Mouse (Mus musculus) hindbrain, embryonic 15.5 days (tissue): ENCODE results near the gene Eng. TPM values are rescaled to one million over a fixed set of nuclear protein-coding genes. Genes with fewer than 3 reads are reported as not detected.

ENCODE experiments used
- ATAC-seq: fragments of 200-750 bp; cut with Nextera tagmentation; 2 replicates; pipeline ENCODE4 v1.8.0; 2017; ENCODE audit warnings: low read depth, moderate number of reproducible peaks, moderate TSS enrichment; ENCODE audit not compliant: low FRiP score
- H3K27ac ChIP-seq: fragments of 300-500 bp; sonication (generic); replicated peaks from 2 replicates; pipeline ENCODE4 v1.5.1; 2015; ENCODE audit warnings: mild to moderate bottlenecking, inconsistent platforms
- H3K27me3 ChIP-seq: fragments of 300-500 bp; sonication (generic); 2 replicates; pipeline ENCODE4 v1.6.1; 2015; ENCODE audit warnings: control low read depth, inconsistent platforms
- H3K36me3 ChIP-seq: fragments of 300-500 bp; sonication (generic); 2 replicates; pipeline ENCODE4 v1.6.1; 2015; ENCODE audit warnings: control low read depth, inconsistent platforms
- H3K4me1 ChIP-seq: fragments of 300-500 bp; sonication (generic); replicated peaks from 2 replicates; pipeline ENCODE4 v1.6.1; 2015; ENCODE audit warnings: control low read depth, inconsistent platforms
- H3K4me2 ChIP-seq: fragments of 300-500 bp; sonication (generic); 2 replicates; pipeline ENCODE4 v1.6.1; 2015; ENCODE audit warnings: moderate library complexity, mild to moderate bottlenecking, inconsistent platforms
- H3K4me3 ChIP-seq: fragments of 300-500 bp; sonication (generic); 2 replicates; pipeline ENCODE4 v1.5.1; 2015; ENCODE audit warnings: mild to moderate bottlenecking, inconsistent platforms
- H3K9ac ChIP-seq: fragments of 300-500 bp; sonication (generic); 2 replicates; pipeline ENCODE4 v1.6.1; 2015; ENCODE audit warnings: inconsistent platforms
- H3K9me3 ChIP-seq: fragments of 300-500 bp; sonication (generic); 2 replicates; pipeline ENCODE4 v1.6.1; 2016; ENCODE audit warnings: control low read depth, inconsistent platforms
- WGBS: fragments of 180-500 bp; shearing (Covaris S2); methylation state at CpG from one replicate; pipeline ENCODE4 v1.1.7; 2015; 5-methylcytosine and 5-hydroxymethylcytosine counted together
- polyA plus RNA-seq: library from polyadenylated mRNA; unstranded; fragments of >200 nt; fragmentation: Nextera tagmentation; extraction: Ambion mirVana; gene quantifications from 2 replicates; pipeline ENCODE4 v1.2.1, GENCODE M21; 2015

The Eng gene
- polyA plus RNA-seq, 1 experiment from 2014 or later = 33.9 TPM

DNA sequence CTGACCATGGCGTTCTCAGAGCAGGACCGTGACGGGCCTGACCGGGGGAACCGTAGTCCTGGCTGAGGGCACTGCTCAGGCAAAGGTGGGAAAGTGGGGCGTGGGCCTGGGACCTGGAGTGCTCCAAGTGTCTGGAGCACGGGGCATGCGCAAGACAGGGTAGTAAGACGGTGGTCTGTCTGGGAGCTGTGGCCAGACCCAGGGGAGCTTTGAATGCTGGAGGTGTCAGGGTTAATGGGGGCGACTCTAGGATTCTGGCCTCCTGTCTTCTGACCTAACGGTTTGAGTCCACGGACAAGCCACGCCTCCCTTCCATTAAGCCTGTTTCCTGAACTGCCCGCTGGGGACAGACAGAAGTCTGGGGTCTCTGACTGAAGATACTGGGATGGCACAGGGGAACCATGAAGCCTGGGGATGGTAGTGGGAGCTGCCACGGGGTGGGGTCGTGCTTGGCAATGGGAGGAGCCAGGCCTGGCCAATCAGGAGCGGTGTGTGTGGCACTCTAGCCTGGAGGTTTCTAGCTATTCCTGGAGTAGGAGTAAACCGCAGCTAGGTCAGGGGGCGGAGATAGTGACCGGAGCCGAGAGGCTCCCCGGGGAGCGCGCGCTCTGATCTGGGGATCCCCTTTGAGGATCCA is 38.1 kb upstream of the Eng start:
- H3K27me3 ChIP-seq = peaks cover 3% of the 10 kb centered on the region; the same call in 1 of the 2 replicates
- H3K4me3 ChIP-seq = peak overlapping the region; percentile 78
- H3K9ac ChIP-seq = no peak overlapping the region
- peak overlapping the region; percentile 85 for H3K4me2 ChIP-seq
- peak; percentile 43; the same call in 1 of the 2 replicates for ATAC-seq
- H3K36me3 ChIP-seq = 0 out of 2 replicates have a peak, but pooled peaks cover 5% of the 10 kb centered on the region
- H3K27ac ChIP-seq = no peak overlapping the region
- WGBS = 9% methylated on average over 25 of the region's 25 CpGs
- H3K9me3 ChIP-seq = no peaks in the 10 kb centered on the region
- peaks cover 28% of the 10 kb centered on the region for H3K4me1 ChIP-seq

DNA sequence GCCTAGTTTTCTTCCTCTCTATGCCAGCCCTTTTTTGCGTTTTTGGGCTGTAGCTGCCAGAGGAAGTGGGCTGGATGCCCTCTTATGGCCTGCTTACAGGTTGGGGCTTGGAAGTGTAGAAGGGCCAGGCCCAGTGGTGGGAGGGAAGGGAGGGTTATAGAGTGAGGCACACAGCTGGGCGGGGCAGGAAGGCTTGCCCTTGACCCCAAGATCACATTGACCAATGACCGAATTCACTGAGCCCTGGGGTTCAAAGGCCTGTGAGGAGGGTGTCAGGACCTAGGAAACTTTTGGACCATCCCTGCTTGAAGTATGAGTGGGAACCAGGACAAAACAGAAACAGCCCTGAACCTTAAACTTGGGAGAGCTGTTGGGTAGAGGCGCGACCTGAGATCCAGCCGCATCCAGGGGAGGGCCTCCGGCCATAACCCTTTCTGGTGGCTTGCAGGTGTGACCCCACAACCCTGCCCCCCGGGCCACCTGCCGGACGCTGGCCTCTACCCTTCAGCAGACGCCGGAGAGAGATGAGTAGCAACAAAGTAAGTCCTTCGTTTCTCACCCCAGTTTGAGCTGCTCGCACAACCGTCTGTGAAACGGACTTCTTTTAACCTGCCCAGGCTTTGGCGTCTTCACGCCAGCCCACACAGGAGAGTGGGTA is 37.5 kb upstream of the Eng start:
- 0 out of 2 replicates have a peak, but pooled peaks cover 5% of the 10 kb centered on the region for H3K36me3 ChIP-seq
- no peak overlapping the region for H3K9ac ChIP-seq
- H3K27ac ChIP-seq = no peak overlapping the region
- WGBS = 45% methylated on average over 18 of the region's 18 CpGs
- H3K4me3 ChIP-seq = peak overlapping the region; percentile 78
- H3K27me3 ChIP-seq = peaks cover 3% of the 10 kb centered on the region; the same call in 1 of the 2 replicates
- no peak for ATAC-seq
- H3K4me2 ChIP-seq = peak overlapping the region; percentile 85
- H3K9me3 ChIP-seq = no peaks in the 10 kb centered on the region
- peaks cover 28% of the 10 kb centered on the region for H3K4me1 ChIP-seq

GRCm38 (mm10) chr2:32610610-32611229 is 35.7 kb upstream of the Eng start:
- Histone ChIP-seq H3K4me3 (peak overlapping the region; percentile 28), H3K27ac (no peak overlapping the region), H3K4me2 (peak overlapping the region; percentile 46), H3K27me3 (peaks cover 3% of the 10 kb centered on the region; the same call in 1 of the 2 replicates), H3K9ac (no peak overlapping the region), H3K9me3 (no peaks in the 10 kb centered on the region), H3K36me3 (peaks cover 10% of the 10 kb centered on the region), H3K4me1 (peaks cover 28% of the 10 kb centered on the region)
- no peak for ATAC-seq
- WGBS = 15% methylated on average over 23 of the region's 23 CpGs

- peaks cover 22% of the 10 kb centered on the region for H3K4me1 ChIP-seq
- ATAC-seq = no peak
- no peak overlapping the region for H3K4me3 ChIP-seq
- no peak overlapping the region for H3K27ac ChIP-seq
- H3K27me3 ChIP-seq = peaks cover 3% of the 10 kb centered on the region; the same call in 1 of the 2 replicates
- 64% methylated on average over 26 of the region's 26 CpGs for WGBS
- H3K9me3 ChIP-seq = no peaks in the 10 kb centered on the region
- peaks cover 14% of the 10 kb centered on the region for H3K36me3 ChIP-seq
- H3K9ac ChIP-seq = no peak overlapping the region
- H3K4me2 ChIP-seq = no peak overlapping the region
Measured at GRCm38 (mm10) chr2:32612274-32612673, 34.1 kb upstream of the Eng start.

DNA sequence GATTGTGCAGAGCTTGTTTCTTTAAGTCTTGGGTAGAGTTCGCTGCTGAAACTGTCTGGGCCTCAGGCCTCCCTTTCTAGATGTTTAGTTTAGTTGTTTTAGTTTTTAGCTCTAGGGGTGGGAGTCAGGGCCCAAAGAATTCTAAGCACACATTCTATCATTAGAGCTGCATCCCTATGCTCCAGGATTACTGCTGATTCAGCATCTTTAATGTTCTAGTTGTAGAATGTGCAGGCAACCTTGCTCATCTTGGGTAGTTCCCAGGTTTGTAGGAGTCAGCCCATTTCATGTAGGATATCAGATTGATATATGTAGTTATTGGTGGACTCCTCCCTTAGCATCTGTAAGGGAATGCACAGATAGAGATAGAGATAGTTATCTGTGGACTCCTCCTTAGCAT is 29.3 kb upstream of the Eng start:
- H3K27me3 ChIP-seq = no peaks in the 10 kb centered on the region
- H3K4me2 ChIP-seq = no peak overlapping the region
- no peak overlapping the region for H3K9ac ChIP-seq
- H3K36me3 ChIP-seq = peaks cover 23% of the 10 kb centered on the region
- peaks cover 25% of the 10 kb centered on the region for H3K4me1 ChIP-seq
- no peak overlapping the region for H3K4me3 ChIP-seq
- 86% methylated on average over 1 of the region's 1 CpGs for WGBS
- H3K27ac ChIP-seq = no peak overlapping the region
- ATAC-seq = no peak
- H3K9me3 ChIP-seq = no peaks in the 10 kb centered on the region

DNA sequence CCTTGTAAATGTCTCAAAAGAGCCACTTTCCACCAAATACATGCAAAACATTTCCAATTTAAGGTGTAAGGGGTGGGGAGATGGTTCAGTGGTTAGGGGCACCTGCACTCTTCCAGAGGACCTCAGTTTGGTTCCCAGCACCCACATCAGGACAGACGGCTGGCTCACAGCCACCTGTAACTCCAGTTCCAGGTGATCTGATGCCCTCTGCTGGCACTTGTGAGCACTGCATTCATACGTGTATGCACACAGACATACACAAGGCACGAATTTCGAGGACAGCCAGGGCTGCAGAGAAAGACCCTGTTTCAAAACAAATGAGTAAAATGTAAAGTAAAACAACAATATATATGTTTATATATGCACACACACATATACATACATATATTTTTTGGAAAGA is 28.8 kb upstream of the Eng start:
- Histone ChIP-seq H3K4me2 (no peak overlapping the region), H3K4me3 (no peak overlapping the region), H3K27me3 (no peaks in the 10 kb centered on the region), H3K27ac (no peak overlapping the region), H3K36me3 (peaks cover 23% of the 10 kb centered on the region), H3K9ac (no peak overlapping the region), H3K4me1 (peaks cover 25% of the 10 kb centered on the region), H3K9me3 (no peaks in the 10 kb centered on the region)
- WGBS = 89% methylated on average over 4 of the region's 4 CpGs
- ATAC-seq = no peak

DNA sequence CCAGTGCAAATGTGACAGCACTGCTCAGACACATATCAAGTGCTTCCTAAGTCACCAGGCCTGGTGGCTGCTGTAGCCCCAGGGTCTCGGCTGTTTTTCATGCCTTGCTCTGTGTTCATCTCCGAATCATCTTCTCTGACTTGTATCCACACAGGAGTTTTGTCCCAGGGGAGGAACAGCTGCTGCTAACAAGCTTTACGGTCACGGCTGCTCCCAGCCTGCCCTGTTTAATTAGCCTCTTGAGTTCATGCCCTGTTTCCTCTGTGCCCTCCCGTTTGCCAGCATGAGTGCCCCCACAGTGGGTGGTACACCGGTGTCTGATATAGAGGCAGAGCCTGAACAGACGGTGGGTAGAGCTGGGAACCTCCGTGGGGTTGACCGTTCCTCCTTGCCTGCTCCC is 28.3 kb upstream of the Eng start:
- ATAC-seq = no peak
- 53% methylated on average over 9 of the region's 9 CpGs for WGBS
- Histone ChIP-seq H3K36me3 (peaks cover 20% of the 10 kb centered on the region), H3K4me3 (no peak overlapping the region), H3K27me3 (no peaks in the 10 kb centered on the region), H3K4me1 (peaks cover 25% of the 10 kb centered on the region), H3K27ac (no peak overlapping the region), H3K4me2 (no peak overlapping the region), H3K9ac (no peak overlapping the region), H3K9me3 (no peaks in the 10 kb centered on the region)

DNA sequence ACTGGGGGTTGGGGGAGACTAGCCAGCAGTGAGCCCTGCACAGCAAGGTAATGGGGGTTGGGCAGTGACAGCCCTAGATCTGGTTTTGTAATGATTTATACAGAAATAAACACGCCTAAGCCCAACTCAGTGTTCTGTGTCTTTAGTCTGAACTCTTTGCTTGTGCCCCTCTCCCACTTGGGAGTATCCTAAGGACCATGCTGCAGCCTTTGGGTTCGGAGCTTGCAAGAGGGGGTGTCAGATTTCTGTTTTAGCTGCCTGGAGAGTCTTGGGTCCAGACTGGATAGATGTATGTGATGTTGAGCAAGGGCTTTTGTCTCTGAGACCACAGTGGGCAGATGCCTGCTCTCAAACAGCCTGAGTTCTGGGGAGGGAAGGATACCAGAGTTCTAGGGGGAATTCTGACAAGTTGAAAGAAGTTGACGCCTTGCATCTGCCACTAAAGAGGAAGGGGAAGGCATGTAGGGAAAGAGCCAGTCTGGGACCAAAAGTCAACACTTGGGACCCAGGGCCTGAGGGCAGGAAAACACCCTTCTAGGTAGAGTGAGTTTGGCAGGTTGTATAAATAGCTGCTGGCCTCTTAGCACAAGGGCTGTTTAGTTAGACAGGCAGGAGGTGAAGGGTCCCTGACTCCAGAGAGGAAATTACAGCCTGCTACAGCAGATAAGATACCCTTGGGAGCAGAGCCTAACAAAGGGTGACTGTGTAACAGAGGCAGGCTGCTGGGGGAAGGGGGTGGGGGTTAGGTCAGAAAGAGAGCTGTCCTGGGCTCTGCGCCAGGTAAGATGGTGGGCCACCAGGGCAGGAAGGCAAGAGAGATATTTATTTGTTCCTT is 25.5 kb upstream of the Eng start:
- Histone ChIP-seq H3K27ac (peak overlapping the region; percentile 13; the same call in 1 of the 2 replicates), H3K9ac (no peak overlapping the region), H3K4me3 (no peak overlapping the region), H3K27me3 (no peaks in the 10 kb centered on the region), H3K4me2 (no peak overlapping the region), H3K9me3 (no peaks in the 10 kb centered on the region), H3K36me3 (peaks cover 13% of the 10 kb centered on the region; the same call in 1 of the 2 replicates), H3K4me1 (peaks cover 41% of the 10 kb centered on the region)
- WGBS = 49% methylated on average over 4 of the region's 4 CpGs
- no peak for ATAC-seq

- no peak within 1 kb of the TSS for H3K4me2 ChIP-seq
- H3K27ac ChIP-seq = peak within 1 kb of the TSS; percentile 13; the same call in 1 of the 2 replicates
- peaks cover 47% of the 10 kb centered on the region for H3K4me1 ChIP-seq
- no peaks in the 10 kb centered on the region for H3K9me3 ChIP-seq
- H3K4me3 ChIP-seq = no peak within 1 kb of the TSS
- H3K36me3 ChIP-seq = peaks cover 13% of the 10 kb centered on the region; the same call in 1 of the 2 replicates
- WGBS = 34% methylated on average over 7 of the region's 7 CpGs
- H3K9ac ChIP-seq = no peak within 1 kb of the TSS
- H3K27me3 ChIP-seq = no peaks in the 10 kb centered on the region
- no peak for ATAC-seq
Measured at GRCm38 (mm10) chr2:32621517-32621859, 24.9 kb upstream of the Eng start, which contains the start of gene Ak1. Gene Ak1 (plus strand): TSS chr2:32621758.

- Histone ChIP-seq H3K27me3 (no peaks in the 10 kb centered on the region), H3K4me1 (peaks cover 70% of the 10 kb centered on the region), H3K27ac (0 out of 2 replicates have a peak overlapping the region, but pooled peaks have one; percentile 87), H3K36me3 (no peaks in the 10 kb centered on the region), H3K9me3 (no peaks in the 10 kb centered on the region), H3K4me3 (no peak overlapping the region), H3K4me2 (no peak overlapping the region), H3K9ac (no peak overlapping the region)
- ATAC-seq = no peak
- 84% methylated on average over 5 of the region's 5 CpGs for WGBS
Measured at GRCm38 (mm10) chr2:32624111-32624748, 22.2 kb upstream of the Eng start.

DNA sequence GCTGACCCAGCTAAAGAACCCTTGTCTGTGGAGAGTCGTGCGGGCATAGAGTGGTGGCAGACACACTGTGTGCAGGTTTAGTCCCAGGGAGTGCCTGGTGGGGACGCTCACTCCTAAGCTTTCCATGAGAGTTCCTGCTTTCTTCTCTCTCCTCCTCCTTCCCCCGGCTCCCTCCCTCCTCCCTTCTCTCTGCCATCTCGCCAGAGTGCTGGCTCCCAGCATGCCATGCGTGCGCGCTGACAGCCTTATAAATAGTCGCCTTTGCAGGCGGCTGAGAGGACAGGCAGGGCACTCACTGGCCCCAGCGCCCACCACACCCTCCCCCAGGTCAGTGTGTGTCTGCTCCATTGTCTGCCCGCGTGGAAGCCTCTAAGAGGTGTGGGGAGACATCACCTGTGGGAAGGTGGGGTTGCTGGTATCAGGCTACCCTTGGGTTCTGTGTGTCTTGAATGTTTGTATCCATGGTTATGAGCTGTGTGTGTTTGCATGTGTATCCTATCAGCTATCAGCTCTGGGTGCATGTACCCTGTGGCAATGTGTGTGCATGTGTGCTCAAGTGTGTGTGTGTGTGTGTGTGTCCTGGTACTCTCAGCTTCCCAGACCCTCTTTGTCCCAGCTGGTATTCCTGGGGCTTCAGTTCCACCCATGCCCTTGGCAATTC is 21.1 kb upstream of the Eng start:
- Histone ChIP-seq H3K27me3 (no peaks in the 10 kb centered on the region), H3K9ac (peak overlapping the region; percentile 54), H3K9me3 (no peaks in the 10 kb centered on the region), H3K4me3 (peak overlapping the region; percentile 39), H3K27ac (peak overlapping the region; percentile 87), H3K36me3 (no peaks in the 10 kb centered on the region), H3K4me1 (peaks cover 67% of the 10 kb centered on the region), H3K4me2 (peak overlapping the region; percentile 66)
- ATAC-seq = peak; percentile 71
- 2% methylated on average over 13 of the region's 13 CpGs for WGBS
